Mouse (Mus musculus): ENCODE results near the gene Sox21. TPM values are rescaled to one million over a fixed set of nuclear protein-coding genes. Genes with fewer than 3 reads are reported as not detected.

Gene Sox21
- total and polyA plus RNA-seq, 2 experiments from 2014 or later, result 4.3 to 14.2 TPM

- Histone ChIP-seq H3K27me3 (ENCODE audit: insufficient read depth, low read length) (peaks cover 16% of the 10 kb centered on the region), H3K36me3 (ENCODE audit: insufficient read depth) (no peaks in the 10 kb centered on the region), H3K4me2 (ENCODE audit: low read depth) (peak overlapping the region; percentile 38), H3K4me1 (ENCODE audit: insufficient read depth) (no peaks in the 10 kb centered on the region; the same call in 1 of the 2 replicates), H3K9ac (no peak overlapping the region), H3K27ac (ENCODE audit: low read depth, low read length) (no peak overlapping the region), H3K9me3 (ENCODE audit: low read length) (no peaks in the 10 kb centered on the region), H3K4me3 (ENCODE audit: low read depth, low read length) (no peak overlapping the region)
- WGBS, result 9% methylated on average over 21 of the region's 21 CpGs
- ATAC-seq (no peak), DNase-seq (no peak)
- TF ChIP-seq CTCF (IDR thresholded peaks at IDR 0.05; ENCODE audit: low read depth), result no peak
These were observed 10.2 kb downstream of the Sox21 start for GRCm38 (mm10) chr14:118226471-118227155.

GRCm38 (mm10) chr14:118225911-118226310 is 10.9 kb downstream of the Sox21 start:
- Histone ChIP-seq H3K27ac (ENCODE audit: low read depth, low read length) (no peak overlapping the region), H3K4me3 (ENCODE audit: low read depth, low read length) (peak overlapping the region; percentile 18; the same call in 1 of the 2 replicates), H3K4me2 (ENCODE audit: low read depth) (peak overlapping the region; percentile 38), H3K4me1 (ENCODE audit: insufficient read depth) (no peaks in the 10 kb centered on the region; the same call in 1 of the 2 replicates), H3K9ac (no peak overlapping the region), H3K36me3 (ENCODE audit: insufficient read depth) (no peaks in the 10 kb centered on the region), H3K27me3 (ENCODE audit: insufficient read depth, low read length) (peaks cover 11% of the 10 kb centered on the region), H3K9me3 (ENCODE audit: low read length) (no peaks in the 10 kb centered on the region)
- ATAC-seq (peak; percentile 70), DNase-seq (peak; percentile 71)
- 1% methylated on average over 21 of the region's 21 CpGs for WGBS
- no peak for TF ChIP-seq CTCF (IDR thresholded peaks at IDR 0.05; ENCODE audit: low read depth)

GRCm38 (mm10) chr14:118225061-118225743 is 11.6 kb downstream of the Sox21 start:
- Histone ChIP-seq H3K9ac (no peak overlapping the region), H3K27ac (ENCODE audit: low read depth, low read length) (no peak overlapping the region), H3K9me3 (ENCODE audit: low read length) (no peaks in the 10 kb centered on the region), H3K27me3 (ENCODE audit: insufficient read depth, low read length) (peaks cover 11% of the 10 kb centered on the region), H3K4me3 (ENCODE audit: low read depth, low read length) (no peak overlapping the region), H3K36me3 (ENCODE audit: insufficient read depth) (no peaks in the 10 kb centered on the region), H3K4me1 (ENCODE audit: insufficient read depth) (no peaks in the 10 kb centered on the region; the same call in 1 of the 2 replicates), H3K4me2 (ENCODE audit: low read depth) (peak overlapping the region; percentile 38; the same call in 1 of the 2 replicates)
- DNase-seq (no peak), ATAC-seq (no peak)
- 53% methylated on average over 16 of the region's 16 CpGs for WGBS
- TF ChIP-seq CTCF (IDR thresholded peaks at IDR 0.05; ENCODE audit: low read depth), result no peak

- WGBS, result 88% methylated on average over 1 of the region's 1 CpGs
- no peaks in the 10 kb centered on the region for H3K36me3 ChIP-seq (ENCODE audit: insufficient read depth)
- H3K4me1 ChIP-seq (ENCODE audit: insufficient read depth), result no peaks in the 10 kb centered on the region; the same call in 1 of the 2 replicates
- no peak overlapping the region for H3K4me2 ChIP-seq (ENCODE audit: low read depth)
- H3K9me3 ChIP-seq (ENCODE audit: low read length), result no peaks in the 10 kb centered on the region
- H3K9ac ChIP-seq, result no peak overlapping the region
- peak; percentile 32 for TF ChIP-seq CTCF (IDR thresholded peaks at IDR 0.05; ENCODE audit: low read depth)
- ATAC-seq (no peak), DNase-seq (no peak)
- H3K27me3 ChIP-seq (ENCODE audit: insufficient read depth, low read length), result peaks cover 6% of the 10 kb centered on the region; the same call in 1 of the 2 replicates
- no peak overlapping the region for H3K27ac ChIP-seq (ENCODE audit: low read depth, low read length)
- H3K4me3 ChIP-seq (ENCODE audit: low read depth, low read length), result no peak overlapping the region
These were observed 15.9 kb downstream of the Sox21 start for GRCm38 (mm10) chr14:118220885-118221284.

GRCm38 (mm10) chr14:118216826-118217225 is 20.0 kb downstream of the Sox21 start:
- Histone ChIP-seq H3K4me3 (ENCODE audit: low read depth, low read length) (no peak overlapping the region), H3K9me3 (ENCODE audit: low read length) (no peaks in the 10 kb centered on the region), H3K9ac (no peak overlapping the region), H3K4me2 (ENCODE audit: low read depth) (no peak overlapping the region), H3K27me3 (ENCODE audit: insufficient read depth, low read length) (no peaks in the 10 kb centered on the region; the same call in 1 of the 2 replicates), H3K36me3 (ENCODE audit: insufficient read depth) (no peaks in the 10 kb centered on the region), H3K4me1 (ENCODE audit: insufficient read depth) (no peaks in the 10 kb centered on the region), H3K27ac (ENCODE audit: low read depth, low read length) (no peak overlapping the region)
- TF ChIP-seq CTCF (IDR thresholded peaks at IDR 0.05; ENCODE audit: low read depth), result no peak
- no peak for DNase-seq
- no peak for ATAC-seq
- 92% methylated on average over 8 of the region's 8 CpGs for WGBS

GRCm38 (mm10) chr14:118212188-118212804 is 24.5 kb downstream of the Sox21 start:
- Histone ChIP-seq H3K4me1 (ENCODE audit: insufficient read depth) (no peaks in the 10 kb centered on the region), H3K27me3 (ENCODE audit: insufficient read depth, low read length) (no peaks in the 10 kb centered on the region; the same call in 1 of the 2 replicates), H3K36me3 (ENCODE audit: insufficient read depth) (no peaks in the 10 kb centered on the region), H3K9me3 (ENCODE audit: low read length) (no peaks in the 10 kb centered on the region), H3K9ac (no peak overlapping the region), H3K27ac (ENCODE audit: low read depth, low read length) (no peak overlapping the region), H3K4me3 (ENCODE audit: low read depth, low read length) (no peak overlapping the region), H3K4me2 (ENCODE audit: low read depth) (no peak overlapping the region)
- DNase-seq (peak; percentile 18), ATAC-seq (no peak)
- no peak for TF ChIP-seq CTCF (IDR thresholded peaks at IDR 0.05; ENCODE audit: low read depth)
- WGBS, result 39% methylated on average over 15 of the region's 15 CpGs

All from forebrain, postnatal 0 days (tissue).